Mouse (Mus musculus): ENCODE results near the gene Bmp2k.

Gene Bmp2k

DNA sequence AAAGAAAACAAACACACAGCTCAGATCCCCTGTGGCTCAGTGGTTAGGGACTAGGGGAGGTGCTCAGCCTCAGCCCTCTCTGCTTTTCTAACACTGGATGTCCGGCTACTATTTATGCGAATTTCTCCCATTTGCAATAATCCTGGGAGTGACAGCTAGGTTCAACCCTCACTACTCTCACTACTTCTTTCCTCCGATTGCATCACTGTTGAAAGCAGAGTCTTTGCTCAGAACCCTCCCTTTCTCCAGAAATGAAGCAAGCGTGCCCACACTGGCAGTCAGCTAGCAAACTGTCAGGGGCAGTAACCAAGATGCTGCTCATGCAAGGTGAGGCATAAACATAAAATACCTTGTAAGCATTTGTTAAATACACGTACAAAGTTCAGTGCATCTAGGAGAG lies 110.8 kb downstream of the Bmp2k start:
- no peak for DNase-seq (ENCODE audit: low spot score)

- DNase-seq (ENCODE audit: low spot score) = no peak
These were observed 112.6 kb downstream of the Bmp2k start for GRCm38 (mm10) chr5:97110133-97110532.

DNA sequence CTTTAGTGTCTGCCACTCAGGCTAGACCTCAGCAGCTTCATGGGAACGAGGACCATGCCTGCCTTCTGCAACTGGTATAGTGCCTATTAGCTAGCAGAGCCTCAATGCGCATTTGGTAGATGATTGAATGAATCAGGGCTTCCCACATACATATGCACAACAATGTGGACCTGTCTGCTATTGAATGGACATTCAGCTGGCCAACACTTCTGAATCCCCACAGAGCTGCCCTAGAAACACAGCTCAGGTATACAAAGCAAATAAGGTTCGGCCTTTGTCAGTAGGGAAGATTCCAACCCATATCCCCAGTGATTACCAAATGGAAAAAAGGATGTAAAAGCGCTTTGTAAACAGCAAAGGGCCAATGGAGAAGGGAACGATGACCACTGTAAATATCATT lies 113.2 kb downstream of the Bmp2k start:
- DNase-seq (ENCODE audit: low spot score) = no peak

DNA sequence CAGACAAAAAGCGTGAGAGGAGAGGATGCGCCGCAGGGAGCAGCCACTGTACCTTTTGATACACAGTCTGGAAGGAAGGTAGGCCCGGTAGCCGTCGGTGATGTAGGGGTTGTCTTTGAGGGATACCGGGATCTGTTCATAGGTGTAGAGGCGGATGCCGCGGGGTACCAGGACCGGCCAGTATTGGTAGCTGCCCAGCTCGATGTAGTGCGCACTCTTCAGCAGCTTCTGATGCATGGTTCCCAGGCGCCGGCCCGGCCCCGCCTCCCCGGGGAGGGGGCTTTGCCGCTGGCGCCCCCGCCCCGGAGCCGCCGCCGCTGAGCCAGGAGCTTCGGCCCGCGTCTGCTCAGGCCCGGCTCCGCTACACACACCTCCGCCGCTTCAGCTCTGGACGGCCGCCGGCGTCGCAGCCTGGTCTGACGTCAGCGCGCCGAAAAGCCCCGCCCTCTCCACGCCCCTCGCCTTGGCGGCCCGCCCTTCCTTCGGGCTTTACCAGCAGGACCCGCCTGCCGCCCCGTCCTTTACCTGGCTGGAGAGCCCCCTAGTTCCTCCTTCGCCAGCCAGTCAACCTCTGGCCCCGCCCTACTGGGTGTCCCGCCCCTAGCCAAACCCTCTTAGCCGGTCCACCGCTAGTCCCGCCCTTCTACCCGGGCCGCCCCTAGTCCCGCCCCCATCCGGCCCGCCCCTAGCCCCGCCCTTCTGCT lies 113.9 kb downstream of the Bmp2k start, which contains the start of gene Paqr3:
Paqr3 (minus strand) TSS at position 390 of the 704 bp plus-strand sequence.
- DNase-seq (ENCODE audit: low spot score) = peak; percentile 83

DNA sequence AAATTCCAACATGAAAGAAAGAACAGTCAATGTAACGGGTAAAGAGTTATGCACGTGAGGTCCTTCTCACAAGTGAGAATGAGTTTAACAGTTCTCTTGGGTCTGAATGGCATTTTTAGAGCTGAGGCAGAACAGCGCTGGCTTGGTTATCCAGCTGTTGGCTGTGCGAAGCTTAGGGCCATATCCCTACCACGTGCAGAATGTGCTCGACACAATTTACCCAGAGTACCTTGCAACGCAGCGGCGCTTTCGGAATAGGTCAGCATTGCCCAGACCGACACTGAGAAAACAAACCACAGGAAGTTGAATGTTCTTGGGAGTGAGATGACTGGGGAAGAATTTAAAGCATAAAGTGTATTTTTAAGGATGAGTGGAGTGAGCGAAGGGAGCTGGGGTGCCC lies 127.5 kb downstream of the Bmp2k start:
- DNase-seq (ENCODE audit: low spot score) = no peak

DNA sequence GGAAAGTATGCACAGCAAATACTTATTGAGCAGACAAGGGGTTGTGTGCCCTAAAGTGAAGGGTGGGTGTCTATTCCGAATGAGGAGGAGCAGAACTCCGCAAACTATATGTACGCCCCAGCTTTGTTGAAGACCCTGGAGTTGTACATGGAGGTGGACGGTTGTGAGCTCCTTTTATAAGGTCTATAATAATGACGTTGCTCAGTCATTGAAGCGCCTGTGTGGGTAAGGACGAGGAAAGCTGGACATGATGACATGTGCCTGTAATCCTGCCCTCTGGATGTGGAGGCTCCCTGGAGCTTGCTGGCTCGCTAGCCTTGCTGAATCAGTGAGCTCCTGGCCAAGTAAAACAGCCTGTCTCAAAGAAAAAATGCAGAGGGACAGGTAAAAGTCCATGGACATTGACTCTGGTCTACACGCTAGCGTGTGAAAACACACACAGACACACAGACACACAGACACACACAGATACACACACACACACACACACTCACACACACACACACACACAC lies 128.0 kb downstream of the Bmp2k start:
- no peak for DNase-seq (ENCODE audit: low spot score)

- no peak for DNase-seq (ENCODE audit: low spot score)
These were observed 128.5 kb downstream of the Bmp2k start for GRCm38 (mm10) chr5:97126005-97126404.

- DNase-seq (ENCODE audit: low spot score) = no peak
These were observed 129.8 kb downstream of the Bmp2k start for GRCm38 (mm10) chr5:97127284-97127683.

- peak; percentile 47 for DNase-seq (ENCODE audit: low spot score)
These were observed 131.0 kb downstream of the Bmp2k start for GRCm38 (mm10) chr5:97128242-97129226.

- peak; percentile 16 for DNase-seq (ENCODE audit: low spot score)
These were observed 132.1 kb downstream of the Bmp2k start for GRCm38 (mm10) chr5:97129589-97129988.

DNA sequence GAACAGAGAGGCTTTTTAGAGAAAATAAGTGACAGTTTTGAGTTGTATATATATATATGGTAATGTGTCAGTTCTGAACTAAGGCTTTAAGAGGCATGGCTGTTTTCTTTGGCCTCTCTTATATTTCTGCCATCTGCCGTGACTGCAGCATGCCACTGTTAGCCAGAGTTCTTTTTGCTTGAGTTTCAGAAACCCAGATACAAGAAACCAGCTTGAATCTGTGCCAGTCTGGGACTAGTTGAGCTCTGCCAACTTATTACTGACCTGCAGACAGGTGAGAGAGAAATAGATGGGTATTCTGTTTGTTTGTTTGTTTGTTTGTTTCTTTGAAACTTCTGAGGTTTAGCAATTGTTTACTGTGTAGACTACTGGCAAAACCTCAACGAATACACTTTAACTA lies 137.8 kb downstream of the Bmp2k start:
- no peak for DNase-seq (ENCODE audit: low spot score)

All from layer of hippocampus, adult 9-10 months (tissue).